Mouse (Mus musculus) liver, embryonic 14.5 days (tissue): ENCODE results near the gene Sim1.

Experiments used
- CTCF ChIP-seq: IDR thresholded peaks from 2 replicates; pipeline ENCODE4 v1.5.1; 2016; ENCODE audit warnings: antibody characterized with exemption, low read depth, control low read depth
- EP300 ChIP-seq: IDR thresholded peaks from 2 replicates; pipeline ENCODE4 v1.6.1; 2016; ENCODE audit warnings: antibody characterized with exemption, low read depth

DNA sequence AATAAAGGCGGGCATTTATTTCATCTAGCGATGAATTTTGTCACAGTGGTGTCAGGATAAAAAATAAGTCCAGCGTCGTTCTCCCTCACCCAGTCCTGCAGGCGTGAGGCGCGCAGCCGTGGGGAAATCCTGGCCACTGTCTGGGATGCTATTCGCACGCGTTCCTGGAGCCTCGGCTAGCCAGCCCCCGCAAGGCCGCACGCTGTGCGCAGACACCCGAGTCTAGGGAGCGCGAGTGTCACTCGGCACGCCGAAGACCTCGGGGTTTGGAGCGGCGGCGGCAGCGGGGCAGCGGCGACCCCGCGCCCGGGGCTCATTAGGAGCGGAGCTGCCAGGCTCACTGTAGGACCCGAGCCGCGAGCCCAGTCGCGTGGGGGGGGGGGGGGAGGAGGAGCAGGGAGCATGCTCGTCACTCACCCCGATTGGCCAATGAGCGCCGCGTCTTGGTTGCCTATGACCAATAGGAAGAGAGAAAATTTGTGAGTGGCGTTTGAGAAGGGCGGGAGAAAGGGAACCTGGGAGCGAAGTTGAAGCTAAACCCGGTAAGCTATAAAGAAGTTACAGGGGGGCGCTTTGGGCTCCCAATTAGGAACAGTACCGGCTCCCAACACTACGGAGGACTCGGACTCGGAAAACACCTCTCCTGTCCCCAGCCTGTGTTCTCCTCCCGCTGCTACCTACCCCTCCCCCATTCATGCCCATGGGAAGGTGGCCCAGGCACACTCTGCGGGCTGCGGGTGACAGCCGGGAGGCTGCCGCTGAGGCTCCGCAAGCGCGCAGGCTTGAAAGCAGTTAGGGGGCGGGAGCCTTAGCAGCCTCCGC, at the start of gene Sim1:
- TF ChIP-seq CTCF = no peak
- TF ChIP-seq EP300 = no peak
